Mouse (Mus musculus) forebrain, embryonic 13.5 days (tissue): ENCODE results near the gene Syndig1. TPM values are rescaled to one million over a fixed set of nuclear protein-coding genes. Genes with fewer than 3 reads are reported as not detected.

Source experiments
- polyA plus RNA-seq: library from polyadenylated mRNA; unstranded; fragments of >200 nt; fragmentation: Nextera tagmentation; extraction: Ambion mirVana; gene quantifications from 2 replicates; pipeline ENCODE4 v1.2.1, GENCODE M21; 2015

Syndig1 gene
- polyA plus RNA-seq, 1 experiment from 2014 or later: 8.2 TPM

Other genes starting within 250 kb of the Syndig1 start
- 0.64 and 0.75 TPM in 2 replicates for gene C530025M09Rik, start 2.0 kb downstream of the Syndig1 start, polyA plus RNA-seq